Mouse (Mus musculus): ENCODE data around the gene Nacad. TPM values are rescaled to one million over a fixed set of nuclear protein-coding genes. Genes with fewer than 3 reads are reported as not detected.

Gene Nacad
- total and polyA plus RNA-seq, 2 experiments from 2014 or later = 56.7 to 84.9 TPM

DNA sequence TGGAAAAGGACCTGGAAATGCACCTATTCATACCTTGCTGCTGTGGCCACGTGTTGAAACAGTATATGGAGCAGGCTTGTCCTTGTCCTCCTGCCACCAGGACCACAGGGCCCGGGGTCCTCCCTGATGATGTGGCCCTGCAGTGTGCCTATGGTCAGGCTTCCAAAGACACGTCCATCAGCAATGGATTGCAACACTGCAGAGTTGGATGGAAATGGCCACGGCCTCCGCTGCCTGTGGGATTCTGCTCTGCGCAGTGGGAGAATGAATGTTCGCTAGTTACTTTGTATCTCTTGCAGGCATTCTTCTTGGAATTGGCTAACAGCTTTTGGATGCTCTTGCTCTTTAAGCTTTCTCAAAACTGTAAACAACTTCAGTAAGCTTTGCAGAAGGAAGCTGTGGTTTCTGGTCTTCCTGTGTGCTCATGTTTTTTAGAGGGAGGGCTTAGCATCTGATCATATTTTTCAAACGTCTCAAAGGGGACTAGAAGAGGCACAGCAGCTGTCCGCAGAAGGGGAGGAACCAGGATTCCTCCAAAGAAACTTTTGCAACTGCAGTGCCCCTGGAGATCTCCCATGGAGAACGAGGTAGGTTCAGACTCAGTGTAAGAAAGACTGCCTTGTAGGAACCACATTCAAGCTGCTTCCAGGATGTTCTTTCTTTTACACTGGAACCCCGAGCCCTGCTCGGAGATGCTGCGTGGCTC is 45.0 kb downstream of the Nacad start:
- no peak overlapping the region for H3K27ac ChIP-seq
- ATAC-seq (no peak), DNase-seq (ENCODE audit: low spot score) (no peak)
- no peaks in the 10 kb centered on the region for H3K27me3 ChIP-seq (ENCODE audit: insufficient read depth, low read length)
- no peak overlapping the region for H3K4me2 ChIP-seq (ENCODE audit: low read depth, low read length)
- TF ChIP-seq CTCF (IDR thresholded peaks at IDR 0.05; ENCODE audit: low read depth) = no peak
- H3K9ac ChIP-seq (replicated peaks; ENCODE audit: low read length) = no peak overlapping the region
- H3K4me1 ChIP-seq (ENCODE audit: insufficient read depth, low read length) = no peaks in the 10 kb centered on the region
- 85% methylated on average over 13 of the region's 13 CpGs for WGBS
- no peak overlapping the region for H3K4me3 ChIP-seq (ENCODE audit: low read length)
- no peaks in the 10 kb centered on the region for H3K9me3 ChIP-seq (ENCODE audit: low read length)
- H3K36me3 ChIP-seq (ENCODE audit: insufficient read depth, low read length) = no peaks in the 10 kb centered on the region

DNA sequence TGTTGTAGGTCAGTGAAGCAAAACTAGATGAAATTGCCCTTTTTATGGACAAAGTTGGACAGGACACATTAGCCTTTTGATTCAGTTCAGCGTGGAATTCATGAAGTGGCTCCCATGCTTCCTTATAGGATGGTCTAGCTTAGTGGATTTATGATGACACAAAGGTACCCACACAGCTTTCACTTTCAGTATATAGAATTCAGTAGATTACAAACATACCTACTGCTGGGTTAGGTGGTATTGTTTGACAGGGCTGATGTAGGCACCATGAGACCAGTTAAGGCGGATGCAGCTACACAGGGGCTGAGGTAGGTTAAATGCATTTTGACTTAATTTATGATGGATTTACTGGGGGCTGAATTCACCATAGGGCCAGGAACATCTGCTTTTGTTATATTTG is 45.9 kb downstream of the Nacad start:
- no peaks in the 10 kb centered on the region for H3K9me3 ChIP-seq (ENCODE audit: low read length)
- H3K4me1 ChIP-seq (ENCODE audit: insufficient read depth, low read length) = no peaks in the 10 kb centered on the region
- H3K4me3 ChIP-seq (ENCODE audit: low read length) = no peak overlapping the region
- no peaks in the 10 kb centered on the region for H3K27me3 ChIP-seq (ENCODE audit: insufficient read depth, low read length)
- 95% methylated on average over 2 of the region's 2 CpGs for WGBS
- DNase-seq (ENCODE audit: low spot score) (no peak), ATAC-seq (no peak)
- H3K36me3 ChIP-seq (ENCODE audit: insufficient read depth, low read length) = no peaks in the 10 kb centered on the region
- H3K9ac ChIP-seq (replicated peaks; ENCODE audit: low read length) = no peak overlapping the region
- H3K4me2 ChIP-seq (ENCODE audit: low read depth, low read length) = no peak overlapping the region
- TF ChIP-seq CTCF (IDR thresholded peaks at IDR 0.05; ENCODE audit: low read depth) = no peak
- no peak overlapping the region for H3K27ac ChIP-seq

DNA sequence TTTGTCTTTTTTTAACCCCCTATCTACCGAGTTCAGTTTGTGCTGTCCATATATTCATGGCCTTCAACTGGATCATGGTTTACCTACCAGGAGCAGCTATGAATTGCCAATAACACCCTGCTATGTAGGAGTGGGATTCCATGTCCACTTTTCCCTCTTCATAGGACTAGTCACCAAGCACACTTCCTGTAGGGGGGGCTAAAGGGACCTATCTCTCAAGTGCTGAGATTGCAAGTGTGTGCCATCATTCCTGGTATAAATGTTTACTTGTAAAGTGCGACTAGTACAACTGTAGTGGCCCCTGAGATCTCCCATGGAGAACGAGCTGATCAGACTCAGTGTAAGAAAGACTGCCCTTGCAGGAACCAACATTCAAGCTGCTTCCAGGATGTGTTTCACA is 47.6 kb downstream of the Nacad start:
- H3K4me2 ChIP-seq (ENCODE audit: low read depth, low read length) = no peak overlapping the region
- DNase-seq (ENCODE audit: low spot score) = no peak
- no peaks in the 10 kb centered on the region for H3K9me3 ChIP-seq (ENCODE audit: low read length)
- H3K36me3 ChIP-seq (ENCODE audit: insufficient read depth, low read length) = no peaks in the 10 kb centered on the region
- no peaks in the 10 kb centered on the region for H3K4me1 ChIP-seq (ENCODE audit: insufficient read depth, low read length)
- no peak overlapping the region for H3K4me3 ChIP-seq (ENCODE audit: low read length)
- no peak for ATAC-seq
- 92% methylated on average over 3 of the region's 3 CpGs for WGBS
- H3K27me3 ChIP-seq (ENCODE audit: insufficient read depth, low read length) = no peaks in the 10 kb centered on the region
- H3K27ac ChIP-seq = no peak overlapping the region
- no peak overlapping the region for H3K9ac ChIP-seq (replicated peaks; ENCODE audit: low read length)
- TF ChIP-seq CTCF (IDR thresholded peaks at IDR 0.05; ENCODE audit: low read depth) = no peak

DNA sequence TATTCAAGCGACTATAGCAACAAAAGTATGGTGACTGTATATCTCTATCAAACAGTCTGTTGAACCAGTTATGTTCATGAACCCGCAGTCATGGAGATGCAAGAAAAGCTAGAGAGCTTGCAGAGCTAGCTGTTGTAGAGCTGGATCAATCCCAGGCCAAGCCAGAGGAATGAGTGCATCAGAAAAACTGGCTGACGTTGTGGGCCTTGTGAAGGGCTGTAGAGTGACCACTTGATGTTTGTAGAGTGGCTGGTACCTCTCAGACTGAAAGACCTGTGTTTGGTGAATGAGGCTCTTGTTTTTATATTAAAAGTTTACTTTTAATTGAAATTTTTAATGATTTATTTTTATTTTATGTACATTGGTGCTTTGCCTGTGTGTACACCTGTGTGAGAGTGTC is 55.7 kb downstream of the Nacad start:
- Histone ChIP-seq H3K4me3 (ENCODE audit: low read length) (no peak overlapping the region), H3K36me3 (ENCODE audit: insufficient read depth, low read length) (no peaks in the 10 kb centered on the region), H3K4me2 (ENCODE audit: low read depth, low read length) (no peak overlapping the region), H3K4me1 (ENCODE audit: insufficient read depth, low read length) (peaks cover 8% of the 10 kb centered on the region), H3K27ac (no peak overlapping the region), H3K27me3 (ENCODE audit: insufficient read depth, low read length) (no peaks in the 10 kb centered on the region), H3K9me3 (ENCODE audit: low read length) (no peaks in the 10 kb centered on the region), H3K9ac (replicated peaks; ENCODE audit: low read length) (no peak overlapping the region)
- no peak for DNase-seq (ENCODE audit: low spot score)
- WGBS = 97% methylated on average over 3 of the region's 3 CpGs
- no peak for ATAC-seq
- TF ChIP-seq CTCF (IDR thresholded peaks at IDR 0.05; ENCODE audit: low read depth) = no peak

DNA sequence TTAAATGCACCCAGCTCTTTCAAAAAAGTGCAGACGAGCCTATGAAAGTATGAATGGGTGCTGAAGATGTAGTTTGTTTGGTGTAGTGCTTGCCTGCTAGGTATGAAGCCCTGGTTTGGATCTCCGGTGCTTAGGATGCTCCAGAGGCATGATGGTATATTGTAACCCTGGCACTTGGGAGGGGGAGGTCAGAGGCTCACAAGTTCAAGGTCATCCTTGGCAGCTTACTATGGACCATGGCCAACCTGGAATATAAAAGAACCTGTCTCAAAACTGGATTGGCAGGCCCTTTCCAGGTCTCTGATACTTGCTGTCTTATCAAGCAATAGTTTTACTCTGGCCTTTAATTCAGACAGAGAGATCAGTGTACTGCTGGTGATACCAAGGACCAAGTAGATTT is 56.1 kb downstream of the Nacad start:
- WGBS = 85% methylated on average over 2 of the region's 2 CpGs

More for the DNA sequence above, 56.1 kb downstream of the Nacad start:
- DNase-seq (ENCODE audit: low spot score) (no peak), ATAC-seq (no peak)
- Histone ChIP-seq H3K4me1 (ENCODE audit: insufficient read depth, low read length) (peaks cover 8% of the 10 kb centered on the region), H3K36me3 (ENCODE audit: insufficient read depth, low read length) (no peaks in the 10 kb centered on the region), H3K9ac (replicated peaks; ENCODE audit: low read length) (no peak overlapping the region), H3K4me2 (ENCODE audit: low read depth, low read length) (no peak overlapping the region), H3K9me3 (ENCODE audit: low read length) (no peaks in the 10 kb centered on the region), H3K27ac (no peak overlapping the region), H3K27me3 (ENCODE audit: insufficient read depth, low read length) (no peaks in the 10 kb centered on the region), H3K4me3 (ENCODE audit: low read length) (no peak overlapping the region)
- TF ChIP-seq CTCF (IDR thresholded peaks at IDR 0.05; ENCODE audit: low read depth) = no peak

Other genes with a start within 250 kb of the Nacad start
- 136 and 149 TPM in 2 replicates for gene Zmiz2, start 217.0 kb downstream of the Nacad start, total RNA-seq (2014; rRNA removed)
- gene Zmiz2, start 217.0 kb downstream of the Nacad start, polyA plus RNA-seq (2015; fragmentation: Nextera tagmentation; extraction: Ambion mirVana) = 27.0 and 29.0 TPM in 2 replicates
- 2,267 and 2,460 TPM in 2 replicates for gene Ppia, start 190.6 kb downstream of the Nacad start, total RNA-seq (2014; rRNA removed)
- gene Ppia, start 190.6 kb downstream of the Nacad start, polyA plus RNA-seq (2015; fragmentation: Nextera tagmentation; extraction: Ambion mirVana) = 5,475 and 5,597 TPM in 2 replicates
- 75.5 and 95.0 TPM in 2 replicates for gene H2afv, start 161.6 kb downstream of the Nacad start, total RNA-seq (2014; rRNA removed)
- 251 and 254 TPM in 2 replicates for gene H2afv, start 161.6 kb downstream of the Nacad start, polyA plus RNA-seq (2015; fragmentation: Nextera tagmentation; extraction: Ambion mirVana)
- gene Purb, start 130.1 kb downstream of the Nacad start, total RNA-seq (2014; rRNA removed) = 35.9 and 36.9 TPM in 2 replicates
- gene Purb, start 130.1 kb downstream of the Nacad start, polyA plus RNA-seq (2015; fragmentation: Nextera tagmentation; extraction: Ambion mirVana) = 17.1 and 17.9 TPM in 2 replicates
- 0.68 and 1.0 TPM in 2 replicates for gene Myo1g, start 85.1 kb downstream of the Nacad start, total RNA-seq (2014; rRNA removed)
- 0.39 and 0.50 TPM in 2 replicates for gene Myo1g, start 85.1 kb downstream of the Nacad start, polyA plus RNA-seq (2015; fragmentation: Nextera tagmentation; extraction: Ambion mirVana)
- gene Ccm2, start 59.2 kb downstream of the Nacad start, total RNA-seq (2014; rRNA removed) = 62.8 and 77.5 TPM in 2 replicates
- 74.1 and 80.2 TPM in 2 replicates for gene Ccm2, start 59.2 kb downstream of the Nacad start, polyA plus RNA-seq (2015; fragmentation: Nextera tagmentation; extraction: Ambion mirVana)
- 44.0 and 53.5 TPM in 2 replicates for gene Tbrg4, start 20.0 kb upstream of the Nacad start, total RNA-seq (2014; rRNA removed)
- gene Tbrg4, start 20.0 kb upstream of the Nacad start, polyA plus RNA-seq (2015; fragmentation: Nextera tagmentation; extraction: Ambion mirVana) = 31.3 and 34.7 TPM in 2 replicates
- gene Wap, start 32.6 kb upstream of the Nacad start, total RNA-seq (2014; rRNA removed) = not detected in 2 replicates
- gene Wap, start 32.6 kb upstream of the Nacad start, polyA plus RNA-seq (2015; fragmentation: Nextera tagmentation; extraction: Ambion mirVana) = not detected in 2 replicates
- gene Ramp3, start 52.5 kb upstream of the Nacad start, total RNA-seq (2014; rRNA removed) = 27.7 and 29.3 TPM in 2 replicates
- 23.9 and 24.2 TPM in 2 replicates for gene Ramp3, start 52.5 kb upstream of the Nacad start, polyA plus RNA-seq (2015; fragmentation: Nextera tagmentation; extraction: Ambion mirVana)
- not detected in 2 replicates for gene Gm11983, start 231.6 kb upstream of the Nacad start, total RNA-seq (2014; rRNA removed)
- not detected in 2 replicates for gene Gm11983, start 231.6 kb upstream of the Nacad start, polyA plus RNA-seq (2015; fragmentation: Nextera tagmentation; extraction: Ambion mirVana)